Mouse (Mus musculus): ENCODE measurements around the gene Mum1. TPM values are rescaled to one million over a fixed set of nuclear protein-coding genes. Genes with fewer than 3 reads are reported as not detected.

The Mum1 gene
- polyA plus RNA-seq, 1 experiment from 2014 or later, result 34.0 TPM

DNA sequence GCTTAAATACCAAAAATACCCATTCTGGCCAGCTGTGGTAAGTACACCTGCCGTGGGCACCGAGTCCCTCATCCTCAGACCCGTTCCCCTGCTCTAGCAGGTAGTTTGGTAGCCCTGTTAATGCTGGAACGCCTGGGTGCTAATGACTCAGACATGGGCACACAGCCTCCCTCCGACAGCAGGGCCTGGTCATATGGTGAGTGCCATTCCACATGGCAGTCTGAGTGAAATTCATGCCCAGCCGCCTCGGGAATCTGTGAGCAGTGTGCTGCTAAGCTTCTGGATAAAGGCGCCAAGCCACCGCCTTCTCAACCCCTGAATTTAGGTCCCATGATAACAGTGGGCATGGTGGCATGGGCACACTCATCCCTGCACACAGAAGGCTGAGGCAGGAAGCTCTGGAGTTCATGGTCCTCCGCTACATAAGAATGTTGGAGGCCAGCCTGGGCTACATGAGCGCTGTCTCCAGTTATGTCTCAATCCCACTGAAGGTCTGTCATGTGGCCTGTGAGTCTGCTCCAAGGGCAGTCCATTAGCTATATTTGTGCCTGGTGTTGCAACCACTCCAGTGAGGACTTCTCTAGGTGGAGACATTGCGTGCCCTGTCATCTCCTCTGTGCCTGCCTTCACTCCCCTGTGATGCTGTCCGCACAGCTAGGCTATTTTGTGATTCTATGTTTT lies 10.1 kb downstream of the Mum1 start:
- no peaks in the 10 kb centered on the region for H3K4me1 ChIP-seq (ENCODE audit: insufficient read depth, low read depth, low read length)
- DNase-seq (ENCODE audit: low spot score), result no peak
- H3K9me3 ChIP-seq (ENCODE audit: low read length), result no peaks in the 10 kb centered on the region
- H3K36me3 ChIP-seq (ENCODE audit: insufficient read depth, low read length), result peaks cover 51% of the 10 kb centered on the region
- no peak overlapping the region for H3K27ac ChIP-seq (ENCODE audit: low read length)
- no peak overlapping the region for H3K9ac ChIP-seq (replicated peaks; ENCODE audit: low read depth)
- H3K27me3 ChIP-seq (replicated peaks; ENCODE audit: insufficient read depth, low read length), result no peaks in the 10 kb centered on the region
- TF ChIP-seq EP300 (IDR thresholded peaks at IDR 0.05) (no peak), CTCF (IDR thresholded peaks at IDR 0.05) (no peak)
- ATAC-seq, result no peak
- 94% methylated on average over 13 of the region's 13 CpGs for WGBS
- H3K4me2 ChIP-seq (replicated peaks; ENCODE audit: low read depth, low read length), result no peak overlapping the region
- H3K4me3 ChIP-seq (ENCODE audit: low read depth, low read length), result no peak overlapping the region

DNA sequence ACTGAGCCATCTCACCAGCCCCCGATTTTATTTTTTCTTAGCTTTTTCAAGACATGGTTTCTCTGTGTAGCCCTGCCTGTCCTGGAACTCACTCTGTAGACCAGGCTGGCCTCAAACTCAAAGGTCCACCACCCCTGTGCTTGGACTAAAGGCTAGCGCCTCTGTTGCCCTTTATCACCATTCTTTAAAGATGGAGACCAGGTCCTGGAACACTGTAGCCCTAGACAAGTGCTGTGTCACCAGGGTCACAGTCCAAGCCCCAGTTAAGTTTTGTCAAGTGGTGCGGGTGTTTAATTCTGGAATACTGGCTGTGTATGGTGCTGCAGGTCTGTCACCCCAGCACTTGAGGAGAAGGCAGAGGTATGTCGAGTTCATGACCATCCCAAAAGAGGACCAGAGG lies 10.8 kb downstream of the Mum1 start:
- ATAC-seq, result no peak
- TF ChIP-seq CTCF (IDR thresholded peaks at IDR 0.05) (no peak), EP300 (IDR thresholded peaks at IDR 0.05) (no peak)
- Histone ChIP-seq H3K36me3 (ENCODE audit: insufficient read depth, low read length) (peaks cover 48% of the 10 kb centered on the region), H3K9me3 (ENCODE audit: low read length) (no peaks in the 10 kb centered on the region), H3K4me3 (ENCODE audit: low read depth, low read length) (no peak overlapping the region), H3K27ac (ENCODE audit: low read length) (no peak overlapping the region), H3K4me2 (replicated peaks; ENCODE audit: low read depth, low read length) (no peak overlapping the region), H3K4me1 (ENCODE audit: insufficient read depth, low read depth, low read length) (no peaks in the 10 kb centered on the region), H3K9ac (replicated peaks; ENCODE audit: low read depth) (no peak overlapping the region), H3K27me3 (replicated peaks; ENCODE audit: insufficient read depth, low read length) (no peaks in the 10 kb centered on the region)
- DNase-seq (ENCODE audit: low spot score), result no peak
- WGBS, result 85% methylated on average over 4 of the region's 4 CpGs

DNA sequence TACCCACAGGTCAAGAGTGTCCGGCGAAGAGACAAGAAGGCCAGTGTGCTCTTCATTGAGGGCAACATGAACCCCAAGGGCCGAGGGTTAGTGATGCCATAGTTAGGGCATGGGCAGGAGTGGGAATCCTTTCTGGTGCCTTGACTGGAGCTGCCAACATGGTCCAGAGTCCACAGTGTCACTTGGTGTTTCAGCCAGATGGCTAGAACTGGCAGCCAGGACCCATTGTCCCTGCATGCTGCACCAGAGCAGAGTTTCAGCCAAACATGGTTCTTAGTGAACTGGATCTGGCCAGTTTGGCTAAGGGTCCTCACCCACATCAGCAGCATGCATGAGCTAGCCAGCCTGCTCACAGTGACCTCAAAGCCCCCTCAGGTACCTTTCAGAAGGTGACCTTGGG lies 12.1 kb downstream of the Mum1 start:
- Histone ChIP-seq H3K4me2 (replicated peaks; ENCODE audit: low read depth, low read length) (no peak overlapping the region), H3K4me1 (ENCODE audit: insufficient read depth, low read depth, low read length) (no peaks in the 10 kb centered on the region), H3K27ac (ENCODE audit: low read length) (no peak overlapping the region), H3K4me3 (ENCODE audit: low read depth, low read length) (no peak overlapping the region), H3K9me3 (ENCODE audit: low read length) (no peaks in the 10 kb centered on the region), H3K27me3 (replicated peaks; ENCODE audit: insufficient read depth, low read length) (no peaks in the 10 kb centered on the region), H3K36me3 (ENCODE audit: insufficient read depth, low read length) (peaks cover 51% of the 10 kb centered on the region), H3K9ac (replicated peaks; ENCODE audit: low read depth) (no peak overlapping the region)
- ATAC-seq (no peak), DNase-seq (ENCODE audit: low spot score) (no peak)
- no peak for TF ChIP-seq CTCF (IDR thresholded peaks at IDR 0.05)
- TF ChIP-seq EP300 (IDR thresholded peaks at IDR 0.05), result no peak
- 92% methylated on average over 3 of the region's 3 CpGs for WGBS

DNA sequence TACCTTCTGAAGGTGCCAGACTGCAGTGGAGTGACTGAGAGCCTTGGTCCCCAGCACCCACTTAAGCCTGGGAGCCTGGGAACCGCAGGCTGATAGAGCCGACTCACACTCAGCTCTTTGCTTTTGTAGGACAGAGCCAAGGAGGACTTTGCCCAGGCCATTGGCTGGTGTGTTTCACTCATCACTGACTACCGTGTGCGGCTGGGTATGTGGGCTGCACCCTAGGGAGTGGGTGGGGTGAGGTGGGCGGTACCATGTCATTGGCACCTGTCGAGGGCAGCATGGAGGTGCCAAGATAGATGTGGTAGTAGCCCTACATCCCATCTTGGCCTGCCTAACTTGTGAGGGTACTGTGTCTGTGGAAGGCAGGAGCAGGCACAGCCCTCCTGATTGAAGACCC lies 13.6 kb downstream of the Mum1 start:
- Histone ChIP-seq H3K9me3 (ENCODE audit: low read length) (no peaks in the 10 kb centered on the region), H3K9ac (replicated peaks; ENCODE audit: low read depth) (no peak overlapping the region), H3K4me3 (ENCODE audit: low read depth, low read length) (no peak overlapping the region), H3K4me2 (replicated peaks; ENCODE audit: low read depth, low read length) (no peak overlapping the region), H3K27me3 (replicated peaks; ENCODE audit: insufficient read depth, low read length) (no peaks in the 10 kb centered on the region), H3K36me3 (ENCODE audit: insufficient read depth, low read length) (peaks cover 53% of the 10 kb centered on the region), H3K4me1 (ENCODE audit: insufficient read depth, low read depth, low read length) (no peaks in the 10 kb centered on the region), H3K27ac (ENCODE audit: low read length) (no peak overlapping the region)
- WGBS, result 82% methylated on average over 6 of the region's 6 CpGs
- no peak for DNase-seq (ENCODE audit: low spot score)
- no peak for TF ChIP-seq CTCF (IDR thresholded peaks at IDR 0.05)
- TF ChIP-seq EP300 (IDR thresholded peaks at IDR 0.05), result no peak
- no peak for ATAC-seq

DNA sequence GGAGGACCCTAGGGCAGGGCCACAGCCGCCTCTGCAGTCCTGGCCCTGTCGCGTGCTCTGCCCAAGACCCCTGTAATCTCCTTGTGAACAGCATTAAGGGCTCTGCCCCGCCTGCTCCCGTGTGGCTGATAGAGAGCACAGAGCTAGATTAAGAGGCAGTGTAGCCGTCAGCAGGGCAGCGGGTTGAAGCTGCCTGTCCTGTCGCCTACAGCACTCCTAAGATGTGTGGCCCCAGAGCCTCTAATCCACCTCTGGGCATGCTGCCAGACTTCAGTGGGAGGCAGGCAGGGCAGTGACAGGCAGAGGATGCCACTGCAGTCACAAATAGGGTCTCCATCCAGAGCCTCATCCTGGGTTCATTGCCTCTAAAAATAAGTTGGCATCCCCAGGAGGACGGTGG lies 15.9 kb downstream of the Mum1 start:
- H3K9ac ChIP-seq (replicated peaks; ENCODE audit: low read depth), result no peak overlapping the region
- ATAC-seq (no peak), DNase-seq (ENCODE audit: low spot score) (no peak)
- no peak overlapping the region for H3K4me2 ChIP-seq (replicated peaks; ENCODE audit: low read depth, low read length)
- H3K4me1 ChIP-seq (ENCODE audit: insufficient read depth, low read depth, low read length), result no peaks in the 10 kb centered on the region
- H3K27ac ChIP-seq (ENCODE audit: low read length), result no peak overlapping the region
- TF ChIP-seq EP300 (IDR thresholded peaks at IDR 0.05), result no peak
- no peak for TF ChIP-seq CTCF (IDR thresholded peaks at IDR 0.05)
- WGBS, result 67% methylated on average over 9 of the region's 9 CpGs
- peaks cover 49% of the 10 kb centered on the region for H3K36me3 ChIP-seq (ENCODE audit: insufficient read depth, low read length)
- no peak overlapping the region for H3K4me3 ChIP-seq (ENCODE audit: low read depth, low read length)
- H3K9me3 ChIP-seq (ENCODE audit: low read length), result no peaks in the 10 kb centered on the region
- H3K27me3 ChIP-seq (replicated peaks; ENCODE audit: insufficient read depth, low read length), result no peaks in the 10 kb centered on the region

DNA sequence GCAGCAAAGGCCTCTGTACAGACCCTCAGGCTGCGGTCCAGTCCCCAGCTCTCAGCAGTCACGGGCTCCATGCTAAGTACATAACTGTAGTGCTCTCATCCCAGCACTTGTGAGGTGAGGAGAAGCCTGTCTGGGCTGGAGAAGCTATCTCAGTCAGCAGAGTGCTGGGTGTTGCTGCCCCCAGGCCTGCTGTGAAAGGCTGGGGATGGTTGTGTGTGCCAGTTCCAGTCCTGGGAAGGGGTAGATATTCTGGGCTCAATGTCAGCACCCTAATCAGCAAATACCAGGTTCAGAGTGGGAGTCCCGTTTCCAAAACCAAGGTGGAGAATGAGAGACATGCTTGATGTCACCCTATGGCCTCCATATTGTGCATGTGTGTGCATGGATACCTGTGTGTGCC lies 16.4 kb downstream of the Mum1 start:
- WGBS, result 58% methylated on average over 3 of the region's 3 CpGs

More for the DNA sequence above, 16.4 kb downstream of the Mum1 start:
- TF ChIP-seq CTCF (IDR thresholded peaks at IDR 0.05) (no peak), EP300 (IDR thresholded peaks at IDR 0.05) (no peak)
- H3K9ac ChIP-seq (replicated peaks; ENCODE audit: low read depth), result no peak overlapping the region
- no peaks in the 10 kb centered on the region for H3K9me3 ChIP-seq (ENCODE audit: low read length)
- peaks cover 43% of the 10 kb centered on the region for H3K36me3 ChIP-seq (ENCODE audit: insufficient read depth, low read length)
- no peak overlapping the region for H3K4me2 ChIP-seq (replicated peaks; ENCODE audit: low read depth, low read length)
- DNase-seq (ENCODE audit: low spot score) (no peak), ATAC-seq (no peak)
- no peaks in the 10 kb centered on the region for H3K4me1 ChIP-seq (ENCODE audit: insufficient read depth, low read depth, low read length)
- H3K27me3 ChIP-seq (replicated peaks; ENCODE audit: insufficient read depth, low read length), result no peaks in the 10 kb centered on the region
- no peak overlapping the region for H3K27ac ChIP-seq (ENCODE audit: low read length)
- no peak overlapping the region for H3K4me3 ChIP-seq (ENCODE audit: low read depth, low read length)
